Mouse (Mus musculus) midbrain, embryonic 10.5 days (tissue): Measurements from ENCODE around the gene Kansl2. TPM values are rescaled to one million over a fixed set of nuclear protein-coding genes. Genes with fewer than 3 reads are reported as not detected.

ENCODE experiments used
- DNase-seq: peaks from one replicate; pipeline ENCODE4 v3.0.0-alpha.2; 2017; ENCODE audit warnings: low spot score
- H3K27ac ChIP-seq: fragments of 300-500 bp; sonication (generic); replicated peaks from 2 replicates; pipeline ENCODE4 v1.5.1; 2016; ENCODE audit warnings: mild to moderate bottlenecking
- H3K27me3 ChIP-seq: fragments of 300-500 bp; sonication (generic); 2 replicates; pipeline ENCODE4 v1.6.1; 2016; ENCODE audit warnings: low read depth, mild to moderate bottlenecking; ENCODE audit not compliant: poor library complexity, severe bottlenecking
- H3K36me3 ChIP-seq: fragments of 300-500 bp; sonication (generic); 2 replicates; pipeline ENCODE4 v1.6.1; 2016; ENCODE audit warnings: mild to moderate bottlenecking, moderate library complexity
- H3K4me1 ChIP-seq: fragments of 300-500 bp; sonication (generic); 2 replicates; pipeline ENCODE4 v1.6.1; 2016
- H3K4me3 ChIP-seq: fragments of 300-500 bp; sonication (generic); 2 replicates; pipeline ENCODE4 v1.5.1; 2016; ENCODE audit warnings: mild to moderate bottlenecking, moderate library complexity
- H3K9me3 ChIP-seq: fragments of 300-500 bp; sonication (generic); replicated peaks from 2 replicates; pipeline ENCODE4 v1.6.1; 2016; ENCODE audit warnings: mild to moderate bottlenecking
- WGBS: fragments of 180-500 bp; shearing (Covaris S2); methylation state at CpG from one replicate; pipeline ENCODE4 v1.1.7; 2016; 5-methylcytosine and 5-hydroxymethylcytosine counted together
- polyA plus RNA-seq: library from polyadenylated mRNA; unstranded; fragments of >200 nt; fragmentation: Nextera tagmentation; extraction: Ambion mirVana; gene quantifications from 2 replicates; pipeline ENCODE4 v1.2.1, GENCODE M21; 2016

Kansl2 gene
- polyA plus RNA-seq, 1 experiment from 2014 or later, result 139 TPM

DNA sequence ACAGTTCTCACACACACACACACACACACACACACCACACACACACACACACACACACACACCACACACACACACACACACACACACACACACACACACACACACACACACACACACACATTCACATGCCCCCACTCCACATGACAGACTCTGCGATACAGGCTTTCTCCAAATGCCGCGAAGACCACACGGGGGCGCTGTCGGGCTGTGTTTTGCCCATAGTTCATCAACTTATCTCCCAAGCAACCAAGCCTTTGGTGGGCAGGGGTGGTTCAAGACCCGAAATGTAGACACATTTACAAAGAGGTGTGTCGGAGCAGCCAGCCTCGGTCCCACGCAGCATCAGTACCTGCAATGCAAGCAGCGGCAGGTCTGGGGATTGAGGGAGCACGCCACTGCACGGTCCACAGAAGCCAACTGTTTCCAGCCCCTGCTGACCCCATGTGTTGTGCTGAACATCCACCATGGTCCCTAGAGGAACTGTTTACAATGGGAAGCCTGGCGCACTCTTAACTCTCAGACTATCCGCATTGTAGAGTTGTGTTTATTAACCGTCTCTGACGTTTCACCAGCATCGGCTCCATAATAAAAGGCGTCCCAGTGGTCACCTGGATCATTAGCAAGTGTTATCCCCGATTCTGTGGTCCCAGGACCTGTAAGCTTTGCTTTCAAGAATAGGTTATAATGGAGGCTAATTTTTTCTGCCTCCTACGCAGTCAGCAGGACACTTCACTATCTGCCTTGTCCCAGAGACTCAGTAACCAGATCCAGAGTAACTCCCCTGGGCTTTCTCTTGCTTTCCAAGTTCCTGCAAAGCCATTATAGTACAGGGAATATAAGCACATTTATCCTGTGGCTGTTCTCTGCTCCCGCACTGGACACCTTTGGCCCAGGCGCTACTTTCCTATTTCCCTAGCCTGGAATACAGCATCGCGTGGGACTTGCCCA is 23.4 kb downstream of the Kansl2 start:
- DNase-seq, result peak; percentile 82
- Histone ChIP-seq H3K4me1 (peaks cover 29% of the 10 kb centered on the region), H3K9me3 (no peaks in the 10 kb centered on the region), H3K27ac (0 out of 2 replicates have a peak overlapping the region, but pooled peaks have one; percentile 52), H3K27me3 (no peaks in the 10 kb centered on the region), H3K36me3 (0 out of 2 replicates have a peak, but pooled peaks cover 8% of the 10 kb centered on the region), H3K4me3 (peak overlapping the region; percentile 37)
- 34% methylated on average over 25 of the region's 25 CpGs for WGBS

DNA sequence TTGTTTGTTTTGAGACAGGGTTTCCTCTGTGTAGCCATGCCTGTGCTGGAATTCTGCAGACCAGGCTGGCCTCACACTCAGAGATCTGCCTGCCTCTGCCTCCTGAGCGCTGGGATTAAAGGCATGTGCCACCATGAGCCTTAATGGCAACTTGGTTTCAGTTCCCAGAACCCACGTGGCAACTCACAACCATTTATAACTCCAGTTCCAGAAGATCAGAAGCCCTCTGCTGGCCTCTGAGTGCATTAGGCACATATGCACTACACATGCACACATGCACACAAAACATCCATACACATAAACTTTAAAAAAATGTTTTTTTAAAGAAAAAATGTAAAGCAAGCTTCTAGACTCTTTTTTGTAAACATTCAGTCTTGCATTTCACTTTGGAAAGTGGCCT is 24.7 kb downstream of the Kansl2 start:
- Histone ChIP-seq H3K27me3 (no peaks in the 10 kb centered on the region), H3K4me3 (no peak overlapping the region), H3K27ac (no peak overlapping the region), H3K9me3 (no peaks in the 10 kb centered on the region), H3K4me1 (peaks cover 33% of the 10 kb centered on the region), H3K36me3 (no peaks in the 10 kb centered on the region)
- 57% methylated on average over 2 of the region's 2 CpGs for WGBS
- no peak for DNase-seq

DNA sequence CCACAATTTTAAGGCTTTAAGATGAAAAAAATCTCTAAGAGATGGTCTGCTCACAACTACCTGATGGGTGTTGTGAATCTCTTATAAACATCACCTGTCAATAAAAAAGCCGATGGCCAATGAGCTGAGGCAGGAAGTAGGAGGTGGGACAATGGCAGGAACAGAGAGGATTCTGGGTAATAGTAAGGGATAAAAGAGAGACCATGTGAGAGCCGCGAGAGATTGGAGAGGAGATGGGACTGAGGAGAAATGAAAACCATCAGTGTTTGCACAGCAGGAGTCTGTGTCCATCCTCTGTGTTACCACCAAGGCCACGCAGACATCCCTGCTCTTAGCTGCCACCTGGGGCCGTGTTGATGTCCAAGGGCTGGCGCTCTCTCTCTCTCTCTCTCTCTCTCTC is 26.7 kb downstream of the Kansl2 start:
- H3K4me3 ChIP-seq, result no peak overlapping the region
- 96% methylated on average over 6 of the region's 6 CpGs for WGBS
- no peaks in the 10 kb centered on the region for H3K36me3 ChIP-seq
- H3K27ac ChIP-seq, result no peak overlapping the region
- DNase-seq, result no peak
- H3K4me1 ChIP-seq, result peaks cover 21% of the 10 kb centered on the region
- H3K9me3 ChIP-seq, result no peaks in the 10 kb centered on the region
- no peaks in the 10 kb centered on the region for H3K27me3 ChIP-seq

DNA sequence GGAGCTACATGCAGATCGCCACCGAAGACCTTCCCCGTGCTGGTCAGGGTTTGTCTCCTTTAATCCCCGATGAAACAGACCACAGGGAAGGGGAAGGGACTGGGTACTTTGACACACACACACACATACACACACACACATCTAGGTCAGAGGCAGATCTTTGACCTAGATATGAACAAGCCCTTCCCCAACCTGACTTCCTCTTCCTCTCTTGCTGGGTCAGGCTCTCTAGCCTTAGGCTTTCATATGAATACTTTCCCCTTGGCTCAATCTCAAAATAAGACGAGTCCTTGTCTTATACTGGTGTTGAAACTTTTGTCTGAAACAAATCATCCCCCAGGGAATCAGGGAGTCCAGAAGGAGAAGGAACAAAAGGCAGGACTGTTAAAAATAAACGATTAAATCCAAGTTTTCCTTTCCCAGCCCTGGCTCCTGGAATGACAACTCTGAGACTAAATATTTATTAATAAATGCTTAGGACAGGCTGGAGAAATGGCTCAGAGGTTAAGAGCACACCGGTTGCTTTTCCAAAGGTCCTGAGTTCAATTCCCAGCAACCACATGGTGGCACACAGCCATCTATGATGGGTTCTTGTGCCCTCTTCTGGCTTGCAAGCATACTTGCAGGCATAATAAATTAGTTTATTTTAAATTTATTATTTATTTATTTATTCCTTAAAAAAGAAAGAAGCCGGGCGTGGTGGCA is 27.7 kb downstream of the Kansl2 start:
- peaks cover 14% of the 10 kb centered on the region for H3K4me1 ChIP-seq
- H3K27me3 ChIP-seq, result no peaks in the 10 kb centered on the region
- 86% methylated on average over 9 of the region's 9 CpGs for WGBS
- no peak overlapping the region for H3K27ac ChIP-seq
- no peaks in the 10 kb centered on the region for H3K9me3 ChIP-seq
- no peak overlapping the region for H3K4me3 ChIP-seq
- no peaks in the 10 kb centered on the region for H3K36me3 ChIP-seq
- no peak for DNase-seq

DNA sequence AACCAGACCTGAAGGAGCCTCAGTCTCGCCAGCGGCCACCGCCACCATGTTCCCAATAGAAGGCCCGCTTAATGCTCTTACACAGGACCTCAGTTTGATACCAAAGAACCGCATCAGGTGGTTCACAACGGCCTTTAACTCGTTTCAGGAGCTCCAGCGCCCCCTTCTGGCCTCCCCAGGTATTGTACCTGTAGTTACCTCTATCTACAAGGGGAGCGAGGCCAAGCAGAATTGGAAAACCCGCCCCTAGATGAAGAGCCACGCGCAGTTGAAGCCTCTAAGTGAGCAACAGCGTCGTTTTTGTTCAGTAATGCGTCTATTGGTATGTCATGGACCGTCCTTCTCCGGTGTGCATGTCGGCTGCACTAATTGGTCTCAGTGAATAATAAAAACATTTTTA is 29.6 kb downstream of the Kansl2 start:
- H3K4me1 ChIP-seq, result peaks cover 5% of the 10 kb centered on the region; the same call in 1 of the 2 replicates
- no peak overlapping the region for H3K27ac ChIP-seq
- 13% methylated on average over 18 of the region's 18 CpGs for WGBS
- no peaks in the 10 kb centered on the region for H3K27me3 ChIP-seq
- DNase-seq, result peak; percentile 80
- H3K9me3 ChIP-seq, result no peaks in the 10 kb centered on the region
- no peaks in the 10 kb centered on the region for H3K36me3 ChIP-seq
- no peak overlapping the region for H3K4me3 ChIP-seq

DNA sequence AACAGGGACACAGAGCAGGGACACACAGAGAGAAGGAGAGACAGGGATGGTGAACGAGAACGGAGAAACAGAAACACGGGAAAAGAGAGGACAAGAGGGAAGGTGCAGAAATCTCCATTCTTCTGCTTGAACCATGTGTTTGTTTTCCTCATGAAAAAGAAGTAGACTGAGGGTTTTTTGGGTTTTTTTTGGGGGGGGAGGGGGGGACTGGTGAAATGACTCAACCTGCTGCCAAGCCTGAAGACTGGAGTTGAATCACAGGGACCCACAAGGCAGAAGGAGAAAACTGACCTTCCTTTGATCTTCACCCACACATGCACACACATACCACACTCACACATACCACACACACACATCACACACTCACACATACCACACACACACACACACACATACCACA is 30.7 kb downstream of the Kansl2 start:
- Histone ChIP-seq H3K4me1 (peaks cover 5% of the 10 kb centered on the region; the same call in 1 of the 2 replicates), H3K27ac (no peak overlapping the region), H3K9me3 (no peaks in the 10 kb centered on the region), H3K36me3 (no peaks in the 10 kb centered on the region), H3K4me3 (no peak overlapping the region), H3K27me3 (no peaks in the 10 kb centered on the region)
- 81% methylated on average over 3 of the region's 3 CpGs for WGBS
- DNase-seq, result no peak

DNA sequence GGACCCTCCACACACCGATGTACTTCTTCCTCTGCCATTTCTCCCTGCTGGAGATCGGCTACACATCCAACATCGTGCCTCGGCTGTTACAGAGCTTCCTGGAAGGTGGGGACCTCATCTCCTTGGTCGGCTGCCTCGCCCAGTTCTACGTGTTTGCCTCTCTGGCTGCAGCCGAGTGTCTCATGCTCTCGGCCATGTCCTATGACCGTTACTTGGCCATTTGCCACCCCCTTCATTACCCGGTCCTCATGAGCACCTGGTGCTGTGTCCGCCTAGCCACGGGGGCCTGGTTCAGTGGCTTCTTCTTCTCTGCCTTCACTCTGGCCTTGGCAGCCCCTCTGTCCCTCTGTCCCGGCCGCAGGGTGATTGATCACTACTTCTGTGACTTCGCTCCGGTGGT is 36.4 kb downstream of the Kansl2 start:
- DNase-seq, result no peak
- no peak overlapping the region for H3K4me3 ChIP-seq
- no peak overlapping the region for H3K27ac ChIP-seq
- no peaks in the 10 kb centered on the region for H3K4me1 ChIP-seq
- H3K36me3 ChIP-seq, result no peaks in the 10 kb centered on the region
- 91% methylated on average over 17 of the region's 17 CpGs for WGBS
- H3K9me3 ChIP-seq, result no peaks in the 10 kb centered on the region
- H3K27me3 ChIP-seq, result no peaks in the 10 kb centered on the region

DNA sequence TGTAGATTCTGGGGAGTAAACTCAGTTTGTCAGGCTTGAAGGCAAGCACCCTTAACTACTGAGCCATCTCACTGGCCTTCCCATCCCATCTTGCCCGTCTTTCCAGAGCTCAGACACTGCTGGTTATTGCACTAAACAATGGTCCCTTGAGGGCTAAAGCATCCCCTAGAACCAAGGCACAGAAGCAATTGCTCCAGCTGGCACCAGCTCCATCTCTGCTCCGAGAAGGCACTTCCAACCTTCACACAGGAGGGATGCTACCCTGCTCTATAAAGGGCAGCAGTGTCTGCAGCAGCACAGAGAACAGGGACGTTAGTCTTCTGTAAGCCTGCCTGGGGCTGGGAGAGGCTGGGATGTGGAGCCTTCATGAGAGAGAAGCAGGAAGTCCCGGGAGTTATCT is 42.0 kb downstream of the Kansl2 start, which contains the start of gene Olfr279:
TSS of gene Olfr279 (plus strand) at position 301 of the 400 bp plus-strand sequence.
- no peaks in the 10 kb centered on the region for H3K4me1 ChIP-seq
- no peaks in the 10 kb centered on the region for H3K36me3 ChIP-seq
- no peak within 1 kb of the TSS for H3K4me3 ChIP-seq
- 66% methylated on average over 4 of the region's 4 CpGs for WGBS
- H3K27me3 ChIP-seq, result no peaks in the 10 kb centered on the region
- no peaks in the 10 kb centered on the region for H3K9me3 ChIP-seq
- H3K27ac ChIP-seq, result no peak within 1 kb of the TSS
- DNase-seq, result no peak

DNA sequence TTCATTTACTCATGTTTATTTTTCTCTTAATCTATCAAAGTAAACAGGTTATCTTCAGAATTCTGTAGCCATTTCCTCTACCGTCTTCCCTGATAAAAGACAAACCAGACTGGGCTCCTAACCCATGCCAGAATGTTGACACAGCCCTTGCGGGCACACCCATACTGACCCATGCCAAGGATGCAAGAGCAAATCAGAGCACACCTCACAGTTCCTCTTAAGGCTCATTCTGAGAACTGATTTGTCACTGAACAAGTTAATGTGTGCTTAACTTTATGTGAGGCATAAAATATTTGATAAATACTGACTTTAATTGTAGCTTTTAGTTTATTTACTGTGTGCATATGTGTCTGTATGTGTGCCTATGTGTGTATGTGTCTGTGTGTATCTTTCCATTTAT is 42.7 kb downstream of the Kansl2 start:
- no peak overlapping the region for H3K4me3 ChIP-seq
- no peaks in the 10 kb centered on the region for H3K9me3 ChIP-seq
- no peaks in the 10 kb centered on the region for H3K36me3 ChIP-seq
- H3K27me3 ChIP-seq, result no peaks in the 10 kb centered on the region
- no peaks in the 10 kb centered on the region for H3K4me1 ChIP-seq
- 90% methylated on average over 2 of the region's 2 CpGs for WGBS
- H3K27ac ChIP-seq, result no peak overlapping the region
- no peak for DNase-seq

DNA sequence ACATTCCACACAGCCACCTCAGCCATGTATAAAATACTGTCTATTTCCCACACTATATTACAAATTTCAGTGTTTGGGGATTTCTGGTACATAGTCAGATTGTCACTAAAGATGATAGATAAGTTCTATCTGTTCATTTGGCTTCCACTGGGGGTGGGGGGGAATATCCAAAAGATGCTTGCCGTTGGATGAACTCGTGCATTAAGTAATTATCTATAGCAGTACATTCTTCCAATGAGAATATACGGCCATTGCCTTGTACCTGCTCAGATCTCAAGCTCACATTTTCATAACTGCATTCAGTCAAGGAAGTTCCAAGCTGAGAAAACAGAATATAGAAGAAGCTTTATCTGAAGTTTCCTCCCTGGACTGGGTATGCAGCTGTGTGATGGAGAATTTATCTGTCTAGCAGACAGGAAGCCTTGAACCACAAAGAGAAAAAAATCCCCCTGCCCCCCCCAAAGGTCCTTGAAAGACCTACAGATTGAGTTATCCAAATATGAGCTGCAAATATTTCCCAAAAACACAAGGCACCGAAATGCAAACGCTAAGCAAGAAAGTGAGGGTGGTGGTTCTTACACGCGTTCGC is 47.5 kb downstream of the Kansl2 start:
- no peaks in the 10 kb centered on the region for H3K9me3 ChIP-seq
- DNase-seq, result no peak
- no peak overlapping the region for H3K27ac ChIP-seq
- no peaks in the 10 kb centered on the region for H3K36me3 ChIP-seq
- H3K27me3 ChIP-seq, result no peaks in the 10 kb centered on the region
- no peaks in the 10 kb centered on the region for H3K4me1 ChIP-seq
- H3K4me3 ChIP-seq, result no peak overlapping the region
- WGBS, result 93% methylated on average over 8 of the region's 8 CpGs

DNA sequence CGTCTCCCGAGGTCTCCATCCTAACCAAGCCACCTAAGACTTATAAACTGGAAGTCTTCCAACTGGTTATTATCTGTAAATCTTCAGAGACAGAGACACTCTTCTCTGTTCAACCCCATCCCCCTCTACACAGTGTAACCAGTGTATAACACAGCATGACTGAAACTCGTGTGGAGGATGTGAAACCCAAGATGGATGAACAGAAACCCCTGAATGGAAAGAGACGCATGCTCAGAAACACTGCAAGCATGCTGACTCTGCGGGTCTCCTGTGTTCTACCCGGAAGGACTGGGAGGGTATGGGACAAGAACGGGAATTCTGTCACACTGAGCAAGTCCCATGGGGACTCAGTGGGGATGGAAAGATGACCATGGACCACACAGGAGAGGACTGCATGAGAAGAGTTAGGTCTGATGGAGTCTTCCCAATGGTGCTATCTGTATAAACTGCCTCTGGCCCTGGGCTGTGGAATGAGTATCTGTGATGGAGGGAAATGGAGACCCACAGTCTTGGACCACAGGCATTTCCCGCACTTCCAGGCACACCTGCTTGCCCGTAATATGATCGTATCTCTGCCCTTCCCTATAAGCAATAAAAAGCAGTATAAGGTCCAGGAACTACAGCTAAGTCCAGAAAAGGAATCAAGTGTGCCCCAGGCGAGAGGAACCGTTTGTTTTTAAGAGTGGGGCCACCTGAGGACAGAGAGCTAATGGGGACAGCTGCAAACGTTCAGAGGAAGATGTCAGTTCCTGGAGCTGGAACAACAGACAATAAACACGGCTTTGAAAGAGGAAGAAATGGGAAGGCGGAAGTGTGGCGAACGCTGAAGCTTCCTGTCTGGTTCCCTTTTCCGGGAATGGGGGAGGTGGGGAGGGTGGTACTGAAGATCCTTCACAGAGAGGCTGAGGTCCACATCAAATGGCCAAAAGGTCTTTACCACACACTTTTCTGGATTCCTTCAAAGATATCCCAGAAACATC is 49.9 kb downstream of the Kansl2 start:
- 85% methylated on average over 18 of the region's 18 CpGs for WGBS
- no peaks in the 10 kb centered on the region for H3K9me3 ChIP-seq
- no peaks in the 10 kb centered on the region for H3K36me3 ChIP-seq
- H3K4me1 ChIP-seq, result no peaks in the 10 kb centered on the region
- H3K27me3 ChIP-seq, result no peaks in the 10 kb centered on the region
- H3K4me3 ChIP-seq, result no peak overlapping the region
- no peak for DNase-seq
- H3K27ac ChIP-seq, result no peak overlapping the region

DNA sequence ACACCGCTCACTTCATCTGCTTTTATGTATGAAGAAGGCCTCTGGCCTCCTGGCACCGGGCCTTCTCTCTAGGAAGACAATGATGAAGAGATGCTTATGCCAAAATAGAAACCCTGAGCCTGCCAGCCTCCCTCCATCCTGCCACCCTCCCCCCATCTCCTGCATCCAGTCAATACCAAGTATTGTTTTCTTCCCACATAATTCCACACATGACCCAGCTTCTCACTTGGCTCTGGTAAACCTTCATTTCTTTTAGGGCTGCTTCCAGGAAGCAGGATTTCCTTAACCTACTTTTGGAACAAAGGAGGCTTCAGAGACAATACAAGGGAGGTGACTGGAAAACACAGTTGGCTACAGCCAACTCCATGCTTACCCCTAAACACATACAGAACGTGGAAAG is 51.4 kb downstream of the Kansl2 start, which contains the start of gene Lalba:
TSS of gene Lalba (minus strand) at position 21 of the 400 bp plus-strand sequence.
- H3K4me3 ChIP-seq, result no peak within 1 kb of the TSS
- no peaks in the 10 kb centered on the region for H3K36me3 ChIP-seq
- H3K4me1 ChIP-seq, result no peaks in the 10 kb centered on the region
- no peaks in the 10 kb centered on the region for H3K27me3 ChIP-seq
- no peaks in the 10 kb centered on the region for H3K9me3 ChIP-seq
- H3K27ac ChIP-seq, result no peak within 1 kb of the TSS
- WGBS, result 77% methylated on average over 3 of the region's 3 CpGs
- DNase-seq, result no peak
